Mouse (Mus musculus): ENCODE results near the gene Tcp10c. TPM values are rescaled to one million over a fixed set of nuclear protein-coding genes. Genes with fewer than 3 reads are reported as not detected.
"Not testable (repeated sequence)": the region's sequence is repeated elsewhere in the genome, so short reads cannot be mapped to it uniquely, and the experiment has no call there.

Tcp10c gene
- total RNA-seq, 2 experiments from 2014 or later = not detected

GRCm38 (mm10) chr17:13379951-13380615 is 25.7 kb downstream of the Tcp10c start:
- not testable (repeated sequence) for ATAC-seq (replicated peaks; ENCODE audit: low FRiP score, poor library complexity, severe bottlenecking)

- ATAC-seq (replicated peaks; ENCODE audit: low FRiP score, poor library complexity, severe bottlenecking) = not testable (repeated sequence)
Observed at GRCm38 (mm10) chr17:13381286-13381685, 26.9 kb downstream of the Tcp10c start.

GRCm38 (mm10) chr17:13391020-13391419 is 36.6 kb downstream of the Tcp10c start:
- ATAC-seq (replicated peaks; ENCODE audit: low FRiP score, poor library complexity, severe bottlenecking) = not testable (repeated sequence)

GRCm38 (mm10) chr17:13399961-13400360 is 45.6 kb downstream of the Tcp10c start:
- ATAC-seq (replicated peaks; ENCODE audit: low FRiP score, poor library complexity, severe bottlenecking) = not testable (repeated sequence)

GRCm38 (mm10) chr17:13402118-13402517 is 47.7 kb downstream of the Tcp10c start:
- ATAC-seq (replicated peaks; ENCODE audit: low FRiP score, poor library complexity, severe bottlenecking) = peak; percentile 35; the same call in 1 of the 2 replicates

- ATAC-seq (replicated peaks; ENCODE audit: low FRiP score, poor library complexity, severe bottlenecking) = not testable (repeated sequence)
Observed at GRCm38 (mm10) chr17:13403527-13404131, 49.3 kb downstream of the Tcp10c start.

GRCm38 (mm10) chr17:13406023-13406422 is 51.7 kb downstream of the Tcp10c start:
- not testable (repeated sequence) for ATAC-seq (replicated peaks; ENCODE audit: low FRiP score, poor library complexity, severe bottlenecking)

GRCm38 (mm10) chr17:13406701-13407100 is 52.3 kb downstream of the Tcp10c start:
- not testable (repeated sequence) for ATAC-seq (replicated peaks; ENCODE audit: low FRiP score, poor library complexity, severe bottlenecking)

- ATAC-seq (replicated peaks; ENCODE audit: low FRiP score, poor library complexity, severe bottlenecking) = not testable (repeated sequence)
Observed at GRCm38 (mm10) chr17:13407621-13408256, 53.4 kb downstream of the Tcp10c start.

GRCm38 (mm10) chr17:13408257-13408633 is 53.9 kb downstream of the Tcp10c start:
- ATAC-seq (replicated peaks; ENCODE audit: low FRiP score, poor library complexity, severe bottlenecking) = not testable (repeated sequence)

GRCm38 (mm10) chr17:13421022-13421591 is 66.7 kb downstream of the Tcp10c start:
- ATAC-seq (replicated peaks; ENCODE audit: low FRiP score, poor library complexity, severe bottlenecking) = not testable (repeated sequence)

- ATAC-seq (replicated peaks; ENCODE audit: low FRiP score, poor library complexity, severe bottlenecking) = not testable (repeated sequence)
Observed at GRCm38 (mm10) chr17:13422638-13423037, 68.3 kb downstream of the Tcp10c start.

GRCm38 (mm10) chr17:13423373-13424024 is 69.1 kb downstream of the Tcp10c start:
- not testable (repeated sequence) for ATAC-seq (replicated peaks; ENCODE audit: low FRiP score, poor library complexity, severe bottlenecking)

GRCm38 (mm10) chr17:13424321-13424720 is 69.9 kb downstream of the Tcp10c start:
- not testable (repeated sequence) for ATAC-seq (replicated peaks; ENCODE audit: low FRiP score, poor library complexity, severe bottlenecking)

GRCm38 (mm10) chr17:13425694-13426093 is 71.3 kb downstream of the Tcp10c start:
- ATAC-seq (replicated peaks; ENCODE audit: low FRiP score, poor library complexity, severe bottlenecking) = not testable (repeated sequence)

- ATAC-seq (replicated peaks; ENCODE audit: low FRiP score, poor library complexity, severe bottlenecking) = not testable (repeated sequence)
Observed at GRCm38 (mm10) chr17:13426508-13426907, 72.1 kb downstream of the Tcp10c start.
